ENCODE assay signal across 10 mouse cellular contexts in the genomic region with DNA sequence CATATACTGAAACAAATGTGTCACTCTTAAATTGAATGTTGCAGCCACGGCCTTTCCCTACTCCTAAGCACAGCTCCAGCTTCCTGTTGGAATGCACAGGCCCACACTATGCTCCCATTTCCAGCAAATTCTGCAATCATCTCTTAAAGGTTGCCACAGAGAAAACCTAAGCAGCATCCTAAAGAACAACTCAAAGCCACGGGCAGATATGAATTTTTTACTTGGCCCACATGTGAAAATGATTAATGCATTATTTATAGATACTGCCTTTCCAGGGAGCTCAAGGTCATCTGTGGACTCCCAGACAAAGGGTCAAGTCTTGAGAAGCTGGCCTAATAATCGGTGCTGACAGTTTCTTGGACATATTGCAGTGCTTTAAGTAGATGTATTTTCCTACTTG.
DNase-seq lines count a peak whose midpoint lies in the region; ATAC-seq and TF ChIP-seq lines count a peak whose summit lies in the region.
"Had no signal": no experiment of that assay in that cellular context is flagged by ENCODE, and none has a peak within 500 bp of the region (broad histone marks: within the 10 kb centered on the region; RNA-seq: fewer than 3 reads in every experiment).

No protein-coding gene starts in this region.

- WGBS in kidney, adult 2 months: 39% methylated on average over 3 of the region's 3 CpGs
- WGBS in midbrain, embryonic 16.5 days: 22% methylated on average over 3 of the region's 3 CpGs

- TF ChIP-seq CTCF in kidney, adult 2 months (conservative IDR thresholded peaks at IDR 0.05; ENCODE audit: insufficient read depth, insufficient read length, low read depth, low read length): no peak

- H3K9me3 ChIP-seq in midbrain, embryonic 16.5 days (replicated peaks; ENCODE audit: control insufficient read depth, low read length, poor library complexity, severe bottlenecking): no peaks in the 10 kb centered on the region

- 0 out of 2 replicates have a peak, but pooled peaks have one; percentile 11 for ATAC-seq in midbrain, embryonic 16.5 days
- ATAC-seq in inflammation-experienced regulatory T-cells, adult 6 months: no peak

- no peak for TF ChIP-seq POLR2A in kidney, adult 2 months (IDR thresholded peaks at IDR 0.05; ENCODE audit: low read depth, low read length)

- H3K27ac ChIP-seq in kidney, adult 2 months (ENCODE audit: insufficient read depth, low read depth, low read length): no peak overlapping the region
- H3K27ac ChIP-seq in midbrain, embryonic 16.5 days (ENCODE audit: low read length): peak overlapping the region; percentile 85
- H3K27ac ChIP-seq: liver, embryonic 14.5 days had no signal

- H3K9ac ChIP-seq in midbrain, embryonic 16.5 days (ENCODE audit: low read depth, low read length): no peak overlapping the region
- H3K9ac ChIP-seq: liver, embryonic 14.5 days had no signal

- H3K4me2 ChIP-seq in midbrain, embryonic 16.5 days (ENCODE audit: low read length): no peak overlapping the region

- intact Hi-C loops in heart, postnatal 10 days (cut with DNase I): loop anchor here (5.0 to 10.0 kb wide), 2 partner anchors 274 to 471 kb away; no protein-coding TSS in a partner anchor

- peak; percentile 1 for DNase-seq in kidney, adult 2 months
- DNase-seq in kidney, adult 8-10 months: no peak
- DNase-seq in embryo, embryonic 11.5 days (ENCODE audit: low read depth, low spot score): peak; percentile 5
- peak; percentile 18 to 41 for DNase-seq in heart, postnatal 10 days
- DNase-seq in urinary bladder, postnatal 10 days (ENCODE audit: low spot score): no peak
- no peak for DNase-seq in gastrocnemius, postnatal 10 days
- DNase-seq: gastrocnemius, postnatal 14 days had no signal

- H3K4me3 ChIP-seq in kidney, adult 2 months (ENCODE audit: insufficient read depth, low read depth, low read length): no peak overlapping the region
- H3K4me3 ChIP-seq in midbrain, embryonic 16.5 days (ENCODE audit: low read depth, low read length): no peak overlapping the region

- no peaks in the 10 kb centered on the region for H3K27me3 ChIP-seq in kidney, adult 2 months (replicated peaks; ENCODE audit: control insufficient read depth, insufficient read depth, low read length)
- no peaks in the 10 kb centered on the region for H3K27me3 ChIP-seq in midbrain, embryonic 16.5 days (ENCODE audit: control insufficient read depth, insufficient read depth, low read depth, low read length)

- H3K36me3 ChIP-seq in kidney, adult 2 months (ENCODE audit: control insufficient read depth, insufficient read depth, low read length): no peaks in the 10 kb centered on the region
- H3K36me3 ChIP-seq in midbrain, embryonic 16.5 days (ENCODE audit: control insufficient read depth, insufficient read depth, low read length): no peaks in the 10 kb centered on the region

- H3K4me1 ChIP-seq in kidney, adult 2 months (ENCODE audit: control insufficient read depth, insufficient read depth, low read length): no peaks in the 10 kb centered on the region
- H3K4me1 ChIP-seq in midbrain, embryonic 16.5 days (ENCODE audit: control insufficient read depth, insufficient read depth, low read length): peaks cover 27% of the 10 kb centered on the region

Comparison
In these comparisons a context has a peak if more than half of its experiments do, and no peak if none do; other contexts are left out.
1. DNase-seq: peak in kidney, adult 2 months (single experiment), embryo, embryonic 11.5 days (single experiment) and heart, postnatal 10 days (2 of 2); none in kidney, adult 8-10 months (0 of 2), urinary bladder, postnatal 10 days (single experiment) and gastrocnemius, postnatal 10 days (single experiment).